Mouse (Mus musculus) heart, embryonic 14.5 days (tissue): ENCODE results near the gene Map7. TPM values are rescaled to one million over a fixed set of nuclear protein-coding genes. Genes with fewer than 3 reads are reported as not detected.

Experiments used
- ATAC-seq: fragments of 200-750 bp; cut with Nextera tagmentation; 2 replicates; pipeline ENCODE4 v1.8.0; 2017; ENCODE audit warnings: low read depth, moderate TSS enrichment; ENCODE audit not compliant: insufficient number of reproducible peaks, insufficient read depth, low FRiP score
- H3K27ac ChIP-seq, 2 experiments: fragments of 200-500 bp in 1 of 2; fragments of 300-500 bp in 1 of 2; sonication (generic) in 1 of 2; replicated peaks in 1 of 2; 2 replicates each; pipeline ENCODE4 v1.5.1; 2012 to 2014; ENCODE audit warnings: low read depth in 2 of 2, low read length in 2 of 2, control low read depth in 1 of 2, mild to moderate bottlenecking in 1 of 2, mixed read lengths in 1 of 2; ENCODE audit not compliant: control insufficient read depth in 1 of 2, insufficient read depth in 1 of 2
- H3K27me3 ChIP-seq: fragments of 300-500 bp; sonication (generic); 2 replicates; pipeline ENCODE4 v1.6.1; 2014; ENCODE audit warnings: mild to moderate bottlenecking, low read length, control low read depth; ENCODE audit not compliant: control insufficient read depth, insufficient read depth
- H3K36me3 ChIP-seq: fragments of 300-500 bp; sonication (generic); 2 replicates; pipeline ENCODE4 v1.6.1; 2014; ENCODE audit warnings: mild to moderate bottlenecking, control low read depth, low read length, mixed read lengths; ENCODE audit not compliant: control insufficient read depth, insufficient read depth
- H3K4me1 ChIP-seq, 2 experiments: fragments of 200-500 bp in 1 of 2; fragments of 300-500 bp in 1 of 2; sonication (generic) in 1 of 2; 2 replicates each; pipeline ENCODE4 v1.6.1; 2012 to 2014; ENCODE audit warnings: low read length in 2 of 2, control low read depth in 1 of 2, mixed read lengths in 1 of 2; ENCODE audit not compliant: control insufficient read depth in 2 of 2, insufficient read depth in 2 of 2
- H3K4me2 ChIP-seq: fragments of 300-500 bp; sonication (generic); 2 replicates; pipeline ENCODE4 v1.6.1; 2014; ENCODE audit warnings: mild to moderate bottlenecking, low read length
- H3K4me3 ChIP-seq, 2 experiments: fragments of 200-500 bp in 1 of 2; fragments of 300-500 bp in 1 of 2; sonication (generic) in 1 of 2; 2 replicates each; pipeline ENCODE4 v1.5.1; 2012 to 2014; ENCODE audit warnings: low read length in 2 of 2, mild to moderate bottlenecking in 2 of 2, control low read depth in 1 of 2, low read depth in 1 of 2, moderate library complexity in 1 of 2; ENCODE audit not compliant: control insufficient read depth in 1 of 2, insufficient read depth in 1 of 2
- H3K9ac ChIP-seq: fragments of 300-500 bp; sonication (generic); 2 replicates; pipeline ENCODE4 v1.6.1; 2014; ENCODE audit warnings: mild to moderate bottlenecking, low read length
- H3K9me3 ChIP-seq: fragments of 300-500 bp; sonication (generic); 2 replicates; pipeline ENCODE4 v1.6.1; 2016; ENCODE audit warnings: low read length, control low read depth; ENCODE audit not compliant: control insufficient read depth
- WGBS: fragments of 180-500 bp; shearing (Covaris S2); extraction: QIAGEN DNeasy Blood & Tissue Kit; methylation state at CpG from one replicate; pipeline ENCODE4 v1.1.7; 2014; 5-methylcytosine and 5-hydroxymethylcytosine counted together
- microRNA-seq: library from miRNA; unstranded; fragments of <30 nt; microRNA quantifications from one replicate; pipeline ENCODE4, GENCODE M21; 2016
- polyA plus RNA-seq: library from polyadenylated mRNA; unstranded; fragments of >200 nt; fragmentation: Nextera tagmentation; extraction: Ambion mirVana; gene quantifications from 2 replicates; pipeline ENCODE4 v1.2.1, GENCODE M21; 2014

Gene Map7
- polyA plus RNA-seq, 1 experiment from 2014 or later, result 6.6 TPM

DNA sequence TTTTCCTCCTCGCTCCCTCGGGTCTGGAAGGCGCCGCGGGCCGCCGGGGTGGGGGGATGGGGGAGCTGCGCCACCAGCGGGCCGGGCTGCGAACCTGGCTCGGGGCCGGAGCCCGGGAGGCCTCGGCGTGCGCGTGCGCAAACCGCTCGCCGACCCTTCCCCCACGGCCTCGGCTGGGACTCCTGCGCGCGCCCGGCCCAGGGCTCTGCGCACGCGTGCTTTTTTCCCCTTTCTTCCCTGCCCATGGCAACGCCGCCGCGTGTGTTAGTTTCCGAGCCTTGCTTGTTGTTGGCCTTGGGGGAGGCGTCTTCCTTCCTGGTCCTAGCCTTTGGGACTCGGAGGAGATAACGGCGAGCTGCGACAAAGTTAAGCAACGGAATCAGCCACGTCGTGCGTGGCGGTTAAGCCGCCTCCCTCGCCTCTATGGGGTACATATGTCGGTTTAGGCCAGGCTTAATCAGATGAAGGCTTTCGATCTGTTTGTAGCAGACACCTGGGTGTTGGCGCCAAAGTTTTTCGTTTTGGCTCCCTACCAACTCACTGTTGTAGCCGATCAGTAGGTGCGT, 164.5 kb downstream of the Map7 start:
- Histone ChIP-seq H3K4me1 (peaks cover 2 to 26% of the 10 kb centered on the region in 2 experiments), H3K36me3 (peaks cover 17% of the 10 kb centered on the region; the same call in 1 of the 2 replicates), H3K4me3 (peak overlapping the region; percentile 88 to 93), H3K9ac (peak overlapping the region; percentile 97), H3K27ac (peak overlapping the region; percentile 100), H3K27me3 (no peaks in the 10 kb centered on the region), H3K4me2 (peak overlapping the region; percentile 70), H3K9me3 (no peaks in the 10 kb centered on the region)
- under 1% methylated on average over 50 of the region's 54 CpGs for WGBS
- ATAC-seq, result peak; percentile 79

GRCm38 (mm10) chr10:20313447-20313846, 165.2 kb downstream of the Map7 start:
- ATAC-seq, result no peak
- WGBS, result 41% methylated on average over 13 of the region's 13 CpGs
- Histone ChIP-seq H3K9me3 (no peaks in the 10 kb centered on the region), H3K4me2 (peak overlapping the region; percentile 70), H3K27ac (peak overlapping the region in 1 of 2 experiments; percentile 100; a peak in 1 of 4 replicates), H3K4me3 (peak overlapping the region; percentile 88 to 93), H3K9ac (peak overlapping the region; percentile 97), H3K36me3 (peaks cover 23% of the 10 kb centered on the region), H3K27me3 (no peaks in the 10 kb centered on the region), H3K4me1 (peaks cover 2 to 30% of the 10 kb centered on the region in 2 experiments)

- H3K4me1 ChIP-seq, result peaks cover 2 to 30% of the 10 kb centered on the region in 2 experiments
- peak overlapping the region; percentile 70 for H3K4me2 ChIP-seq
- no peaks in the 10 kb centered on the region for H3K9me3 ChIP-seq
- peak overlapping the region in 1 of 2 experiments; percentile 88; a peak in 2 of 4 replicates for H3K4me3 ChIP-seq
- H3K27ac ChIP-seq, result no peak overlapping the region
- 78% methylated on average over 4 of the region's 4 CpGs for whole genome bisulfite sequencing
- H3K27me3 ChIP-seq, result no peaks in the 10 kb centered on the region
- H3K36me3 ChIP-seq, result peaks cover 27% of the 10 kb centered on the region
- 0 out of 2 replicates have a peak overlapping the region, but pooled peaks have one; percentile 4 for H3K9ac ChIP-seq
- ATAC-seq, result no peak
Observed at GRCm38 (mm10) chr10:20313941-20314340, 165.7 kb downstream of the Map7 start.

DNA sequence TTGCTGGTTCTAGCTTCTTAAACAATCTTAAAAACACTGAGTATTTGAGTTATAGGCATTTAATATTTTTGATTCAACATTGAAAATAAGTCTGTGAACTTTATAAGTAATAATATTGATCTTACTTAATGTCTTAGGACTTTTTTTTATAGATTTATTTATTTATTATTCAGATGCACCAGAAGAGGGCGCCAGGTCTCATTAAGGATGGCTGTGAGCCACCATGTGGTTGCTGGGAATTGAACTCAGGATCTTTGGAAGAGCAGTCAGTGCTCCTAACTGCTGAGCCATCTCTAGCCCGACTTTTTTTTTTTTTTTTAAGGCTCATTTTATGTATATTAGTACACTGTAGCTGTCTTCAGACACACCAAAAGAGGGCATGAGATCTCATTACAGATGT, 166.5 kb downstream of the Map7 start:
- H3K27me3 ChIP-seq, result no peaks in the 10 kb centered on the region
- 49% methylated on average over 2 of the region's 2 CpGs for WGBS
- H3K4me3 ChIP-seq, result no peak overlapping the region
- no peak overlapping the region for H3K27ac ChIP-seq
- peaks cover 34% of the 10 kb centered on the region for H3K36me3 ChIP-seq
- H3K9me3 ChIP-seq, result no peaks in the 10 kb centered on the region
- no peak overlapping the region for H3K9ac ChIP-seq
- no peak for ATAC-seq
- peaks cover 2 to 30% of the 10 kb centered on the region in 2 experiments for H3K4me1 ChIP-seq
- no peak overlapping the region for H3K4me2 ChIP-seq

GRCm38 (mm10) chr10:20317466-20317865, 169.2 kb downstream of the Map7 start:
- no peak for ATAC-seq
- Histone ChIP-seq H3K4me1 (peaks cover 0 to 21% of the 10 kb centered on the region in 2 experiments; a peak in 3 of 4 replicates), H3K27me3 (no peaks in the 10 kb centered on the region), H3K9me3 (no peaks in the 10 kb centered on the region), H3K27ac (no peak overlapping the region), H3K9ac (no peak overlapping the region), H3K4me2 (0 out of 2 replicates have a peak overlapping the region, but pooled peaks have one; percentile 19), H3K4me3 (no peak overlapping the region), H3K36me3 (peaks cover 59% of the 10 kb centered on the region)
- WGBS, result 46% methylated on average over 5 of the region's 5 CpGs

- H3K4me3 ChIP-seq, result no peak overlapping the region
- H3K4me1 ChIP-seq, result no peaks in the 10 kb centered on the region
- H3K27me3 ChIP-seq, result no peaks in the 10 kb centered on the region
- no peaks in the 10 kb centered on the region for H3K9me3 ChIP-seq
- no peak for ATAC-seq
- H3K36me3 ChIP-seq, result peaks cover 98% of the 10 kb centered on the region
- H3K9ac ChIP-seq, result no peak overlapping the region
- H3K27ac ChIP-seq, result no peak overlapping the region
- no peak overlapping the region for H3K4me2 ChIP-seq
Observed at GRCm38 (mm10) chr10:20326226-20326625, 178.0 kb downstream of the Map7 start.

Small RNAs within 50 kb of the gene (microRNA-seq; reads per million reads assigned to microRNA genes)
- gene Mir6413, result not detected

Other genes starting within 250 kb of the Map7 start
- 42.6 and 44.5 TPM in 2 replicates for gene Pex7, start 240.8 kb upstream of the Map7 start, polyA plus RNA-seq
- 4.4 and 4.5 TPM in 2 replicates for gene Map3k5, start 214.0 kb upstream of the Map7 start, polyA plus RNA-seq
- 86.5 and 89.4 TPM in 2 replicates for gene Bclaf1, start 164.0 kb downstream of the Map7 start, polyA plus RNA-seq
- gene Mtfr2, start 199.3 kb downstream of the Map7 start, polyA plus RNA-seq, result 1.5 and 1.7 TPM in 2 replicates